Mouse (Mus musculus) ES-E14 (cell line): ENCODE results near the gene Diaph3. TPM values are rescaled to one million over a fixed set of nuclear protein-coding genes. Genes with fewer than 3 reads are reported as not detected.
"Not testable (repeated sequence)": the region's sequence is repeated elsewhere in the genome, so short reads cannot be mapped to it uniquely, and the experiment has no call there.

Source experiments
- DNase-seq: peaks from one replicate; pipeline ENCODE4 v3.0.0-alpha.2; 2013; ENCODE audit warnings: low read depth, low spot score
- H3K27ac ChIP-seq: 2 replicates; pipeline ENCODE4 v1.5.1; 2012; ENCODE audit warnings: low read depth, mild to moderate bottlenecking, low read length, moderate library complexity, mixed read lengths; ENCODE audit not compliant: poor library complexity, insufficient read depth, severe bottlenecking
- H3K36me3 ChIP-seq: 2 replicates; pipeline ENCODE4 v1.6.1; 2012; ENCODE audit warnings: mild to moderate bottlenecking, low read length, moderate library complexity, mixed read lengths; ENCODE audit not compliant: control insufficient read depth, poor library complexity, insufficient read depth, severe bottlenecking
- H3K4me1 ChIP-seq, 2 experiments: fragments of 150-350 bp in 1 of 2; sonication (generic) in 1 of 2; 2 replicates each; pipeline ENCODE4 v1.6.1; 2012; ENCODE audit warnings: low read length in 2 of 2, mild to moderate bottlenecking in 1 of 2, mixed read lengths in 1 of 2; ENCODE audit not compliant: control insufficient read depth in 2 of 2, insufficient read depth in 2 of 2, poor library complexity in 1 of 2
- H3K4me3 ChIP-seq, 2 experiments: fragments of 150-350 bp in 1 of 2; sonication (generic) in 1 of 2; 2 replicates each; pipeline ENCODE4 v1.5.1; 2012; ENCODE audit warnings: low read length in 2 of 2, low read depth in 1 of 2, mild to moderate bottlenecking in 1 of 2, mixed read lengths in 1 of 2; ENCODE audit not compliant: insufficient read depth in 1 of 2, poor library complexity in 1 of 2, severe bottlenecking in 1 of 2
- H3K9ac ChIP-seq: 2 replicates; pipeline ENCODE4 v1.6.1; 2012; ENCODE audit warnings: low read depth, mild to moderate bottlenecking, low read length, mixed read lengths; ENCODE audit not compliant: poor library complexity, insufficient read depth, severe bottlenecking
- H3K9me3 ChIP-seq: fragments of 150-350 bp; sonication (generic); 2 replicates; pipeline ENCODE4 v1.6.1; 2012; ENCODE audit warnings: low read depth, mild to moderate bottlenecking, low read length; ENCODE audit not compliant: control insufficient read depth, insufficient read depth
- CHD2 ChIP-seq: IDR thresholded peaks from 2 replicates; pipeline ENCODE4 v1.6.1; 2014; ENCODE audit warnings: mild to moderate bottlenecking, low read depth, low read length, inconsistent platforms
- HCFC1 ChIP-seq: IDR thresholded peaks from 2 replicates; pipeline ENCODE4 v1.6.1; 2012; ENCODE audit warnings: low read length, inconsistent platforms, borderline replicate concordance; ENCODE audit not compliant: insufficient read depth
- MAFK ChIP-seq: IDR thresholded peaks from 2 replicates; pipeline ENCODE4 v1.6.1; 2014; ENCODE audit warnings: mild to moderate bottlenecking, low read depth, low read length, inconsistent platforms; ENCODE audit not compliant: insufficient read depth
- ZC3H11A ChIP-seq: IDR thresholded peaks from 2 replicates; pipeline ENCODE4 v1.6.1; 2012; ENCODE audit warnings: low read depth, mild to moderate bottlenecking, inconsistent platforms, low read length, borderline replicate concordance
- ZNF384 ChIP-seq: IDR thresholded peaks from 2 replicates; pipeline ENCODE4 v1.6.1; 2012; ENCODE audit warnings: low read depth, low read length, inconsistent platforms
- in situ Hi-C, 2 experiments: fragments of 600-800 bp; cut with MboI; formaldehyde crosslinking; loops; one replicate each; pipeline ENCODE4 v1.15.1; 2025; ENCODE audit warnings: low sequenced_read_pairs in 2 of 2, inconsistent platforms in 1 of 2; ENCODE audit not compliant: unreplicated experiment in 2 of 2
- total RNA-seq: library from RNA; depleted of rRNA; stranded (reverse); fragments of 300-350 nt; gene quantifications from 2 replicates; pipeline ENCODE4 v1.2.3, GENCODE M21; 2012

The Diaph3 gene
- total RNA-seq, 1 experiment: 13.1 TPM

- Histone ChIP-seq H3K4me1 (no peaks in the 10 kb centered on the region), H3K36me3 (no peaks in the 10 kb centered on the region), H3K4me3 (no peak overlapping the region), H3K9me3 (no peaks in the 10 kb centered on the region), H3K27ac (no peak overlapping the region), H3K9ac (no peak overlapping the region)
- no peak for DNase-seq
- no peak for TF ChIP-seq CHD2
- TF ChIP-seq ZC3H11A: no peak
- TF ChIP-seq HCFC1: no peak
- TF ChIP-seq ZNF384: no peak
- in situ Hi-C loops: no loop called here
Measured at GRCm38 (mm10) chr14:86721768-86722167, 419.3 kb downstream of the Diaph3 start.

- no peak for DNase-seq
- H3K36me3 ChIP-seq: no peaks in the 10 kb centered on the region
- H3K4me3 ChIP-seq: no peak overlapping the region
- TF ChIP-seq ZC3H11A (no peak), ZNF384 (no peak), HCFC1 (no peak), MAFK (no peak), CHD2 (no peak)
- in situ Hi-C loops: no loop called here
- H3K9me3 ChIP-seq: no peaks in the 10 kb centered on the region
- no peaks in the 10 kb centered on the region for H3K4me1 ChIP-seq
- H3K27ac ChIP-seq: no peak overlapping the region
- no peak overlapping the region for H3K9ac ChIP-seq
Measured at GRCm38 (mm10) chr14:86721082-86721481, 420.0 kb downstream of the Diaph3 start.

- H3K27ac ChIP-seq, H3K9me3 ChIP-seq, H3K4me1 ChIP-seq, H3K9ac ChIP-seq, DNase-seq, H3K4me3 ChIP-seq, H3K36me3 ChIP-seq, in situ Hi-C loops: not testable (repeated sequence)
Measured at GRCm38 (mm10) chr14:86720408-86720807, 420.6 kb downstream of the Diaph3 start.

GRCm38 (mm10) chr14:86714088-86714690, 426.8 kb downstream of the Diaph3 start:
- Histone ChIP-seq H3K36me3 (no peaks in the 10 kb centered on the region), H3K4me1 (no peaks in the 10 kb centered on the region), H3K4me3 (no peak overlapping the region), H3K27ac (no peak overlapping the region), H3K9me3 (no peaks in the 10 kb centered on the region), H3K9ac (no peak overlapping the region)
- DNase-seq: no peak
- in situ Hi-C loops: no loop called here
- TF ChIP-seq HCFC1 (no peak), ZNF384 (no peak), ZC3H11A (no peak), MAFK (no peak), CHD2 (no peak)

- Histone ChIP-seq H3K9ac (no peak overlapping the region), H3K4me3 (no peak overlapping the region), H3K4me1 (no peaks in the 10 kb centered on the region), H3K9me3 (no peaks in the 10 kb centered on the region), H3K36me3 (no peaks in the 10 kb centered on the region), H3K27ac (no peak overlapping the region)
- TF ChIP-seq HCFC1 (no peak), ZC3H11A (no peak), CHD2 (no peak), MAFK (no peak), ZNF384 (no peak)
- in situ Hi-C loops: no loop called here
- DNase-seq: peak; percentile 11
Measured at GRCm38 (mm10) chr14:86704080-86704479, 437.0 kb downstream of the Diaph3 start.
